Mouse (Mus musculus) kidney, postnatal 36 days (tissue): ENCODE measurements at regions not wholly inside any gene's neighbourhood (a gene's known extent, or its start where the extent isn't known, plus 50 kb on each side); places are given as distances from the start of the nearest gene placed in this dataset.
A peak's percentile ranks its signal among the peaks of the same experiment; 100 is the strongest.

ENCODE experiments used
- DNase-seq, 2 experiments: peaks; one replicate each; pipeline ENCODE4 v3.0.0; 2021 to 2022; ENCODE audit warnings: mixed read lengths in 2 of 2

GRCm38 (mm10) chr4:137158201-137158600 lies 109.6 kb upstream of the Zbtb40 start:
- no peak for DNase-seq

- DNase-seq = no peak
These were observed 108.0 kb upstream of the Zbtb40 start for GRCm38 (mm10) chr4:137156441-137157105.

- DNase-seq = no peak
These were observed 100.2 kb upstream of the Zbtb40 start for GRCm38 (mm10) chr4:137148756-137149155.

GRCm38 (mm10) chr4:137147795-137148194 lies 99.2 kb upstream of the Zbtb40 start:
- no peak for DNase-seq

- no peak for DNase-seq
These were observed 97.7 kb upstream of the Zbtb40 start for GRCm38 (mm10) chr4:137146326-137146725.

- DNase-seq = no peak
These were observed 93.7 kb upstream of the Zbtb40 start for GRCm38 (mm10) chr4:137142316-137142715.

- DNase-seq = no peak
These were observed 90.6 kb upstream of the Zbtb40 start for GRCm38 (mm10) chr4:137139051-137139705.

- no peak for DNase-seq
These were observed 89.5 kb upstream of the Zbtb40 start for GRCm38 (mm10) chr4:137138127-137138526.

GRCm38 (mm10) chr4:137136313-137136712 lies 87.7 kb upstream of the Zbtb40 start:
- DNase-seq = no peak

GRCm38 (mm10) chr4:137135792-137136191 lies 87.2 kb upstream of the Zbtb40 start:
- DNase-seq = peak; percentile 18 to 64

- DNase-seq = no peak
These were observed 86.0 kb upstream of the Zbtb40 start for GRCm38 (mm10) chr4:137134553-137134952.

- peak; percentile 18 to 33 for DNase-seq
These were observed 85.2 kb upstream of the Zbtb40 start for GRCm38 (mm10) chr4:137133789-137134188.

- no peak for DNase-seq
These were observed 82.1 kb upstream of the Zbtb40 start for GRCm38 (mm10) chr4:137130619-137131212.

GRCm38 (mm10) chr4:137128152-137128551 lies 79.6 kb upstream of the Zbtb40 start:
- DNase-seq = no peak

- no peak for DNase-seq
These were observed 73.1 kb upstream of the Zbtb40 start for GRCm38 (mm10) chr4:137121684-137122083.

GRCm38 (mm10) chr4:137120597-137120996 lies 72.0 kb upstream of the Zbtb40 start:
- DNase-seq = no peak

GRCm38 (mm10) chr4:137118332-137118715 lies 69.7 kb upstream of the Zbtb40 start:
- DNase-seq = no peak

- peak; percentile 61 to 83 for DNase-seq
These were observed 69.1 kb upstream of the Zbtb40 start for GRCm38 (mm10) chr4:137117471-137118331.

- no peak for DNase-seq
These were observed 66.5 kb upstream of the Zbtb40 start for GRCm38 (mm10) chr4:137115062-137115461.

- no peak for DNase-seq
These were observed 61.7 kb upstream of the Zbtb40 start for GRCm38 (mm10) chr4:137110276-137110675.

- DNase-seq = no peak
These were observed 55.9 kb upstream of the Zbtb40 start for GRCm38 (mm10) chr4:137104447-137105044.

- DNase-seq = no peak
These were observed 52.6 kb upstream of the Zbtb40 start for GRCm38 (mm10) chr4:137101169-137101568.

GRCm38 (mm10) chr4:137100756-137101155 lies 52.2 kb upstream of the Zbtb40 start:
- no peak for DNase-seq
